Mouse (Mus musculus): ENCODE data around the gene Axdnd1.

DNA sequence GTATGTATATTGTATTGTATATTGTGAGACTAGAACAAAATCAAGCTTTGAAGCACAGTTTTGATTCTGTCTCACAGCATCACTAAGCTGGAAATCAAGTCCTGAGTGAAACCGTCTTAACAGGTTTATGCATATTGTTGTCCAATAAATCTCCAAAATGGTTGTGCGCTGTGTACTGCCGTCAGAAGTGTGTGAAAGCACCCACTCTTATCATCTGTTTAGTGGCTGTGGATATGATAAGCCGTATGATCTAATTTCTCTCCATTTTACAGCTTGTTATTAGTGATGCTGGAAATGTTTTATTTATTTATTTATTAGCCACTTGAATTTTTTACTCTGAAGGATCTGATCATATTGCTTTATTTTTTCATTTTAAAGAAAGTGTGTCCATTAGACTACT, 34.7 kb downstream of the Axdnd1 start:
- TF ChIP-seq CTCF (IDR thresholded peaks at IDR 0.05) (no peak), EP300 (IDR thresholded peaks at IDR 0.05) (no peak)
